Mouse (Mus musculus): Measurements from ENCODE around the gene Olfr807.

Gene Olfr807

GRCm38 (mm10) chr10:129757693-129758092, at the start of gene Olfr807:
Gene Olfr807 (minus strand): TSS chr10:129757793.
- no peak for DNase-seq (ENCODE audit: low spot score)

- no peak for DNase-seq (ENCODE audit: low spot score)
Observed at GRCm38 (mm10) chr10:129804296-129804695, 46.7 kb upstream of the Olfr807 start, which contains the start of gene Olfr811. Gene Olfr811 (minus strand): TSS chr10:129804396.

GRCm38 (mm10) chr10:129794817-129795216, 37.2 kb upstream of the Olfr807 start, which contains the start of gene Olfr810:
Gene Olfr810 (minus strand): TSS chr10:129794917.
- DNase-seq (ENCODE audit: low spot score) = no peak

GRCm38 (mm10) chr10:129778123-129778522, 20.5 kb upstream of the Olfr807 start:
- no peak for DNase-seq (ENCODE audit: low spot score)

GRCm38 (mm10) chr10:129774338-129774737, 16.7 kb upstream of the Olfr807 start, which contains the start of gene Olfr809:
Gene Olfr809 (plus strand): TSS chr10:129774638.
- no peak for DNase-seq (ENCODE audit: low spot score)

GRCm38 (mm10) chr10:129765182-129765581, 7.6 kb upstream of the Olfr807 start, which contains the start of gene Olfr808:
Gene Olfr808 (plus strand): TSS chr10:129765482.
- no peak for DNase-seq (ENCODE audit: low spot score)

- no peak for DNase-seq (ENCODE audit: low spot score)
Observed at GRCm38 (mm10) chr10:129741821-129742220, 15.8 kb downstream of the Olfr807 start, which contains the start of gene Olfr806. Gene Olfr806 (minus strand): TSS chr10:129741921.

GRCm38 (mm10) chr10:129729275-129729674, 28.3 kb downstream of the Olfr807 start, which contains the start of gene Olfr805:
Gene Olfr805 (minus strand): TSS chr10:129729375.
- no peak for DNase-seq (ENCODE audit: low spot score)

Measured in urinary bladder, postnatal 10 days (tissue).